Mouse (Mus musculus): ENCODE measurements around the gene Sbf1. TPM values are rescaled to one million over a fixed set of nuclear protein-coding genes. Genes with fewer than 3 reads are reported as not detected.

Sbf1 gene
- 100 and 139 TPM in 2 replicates for polyA plus RNA-seq (2021; fragmentation: Nextera tagmentation)
- long read RNA-seq, experiment 1, full-length matches to known transcripts = 2 of 24 reads
- long read RNA-seq, experiment 1, partial matches to known transcripts = 20 of 24 reads
- long read RNA-seq, experiment 1, other reads (novel, unspliced or antisense) = 2 of 24 reads
- long read RNA-seq, experiment 2, full-length matches to known transcripts = 19 of 75 reads
- long read RNA-seq, experiment 2, partial matches to known transcripts = 45 of 75 reads
- long read RNA-seq, experiment 2, other reads (novel, unspliced or antisense) = 11 of 75 reads

DNA sequence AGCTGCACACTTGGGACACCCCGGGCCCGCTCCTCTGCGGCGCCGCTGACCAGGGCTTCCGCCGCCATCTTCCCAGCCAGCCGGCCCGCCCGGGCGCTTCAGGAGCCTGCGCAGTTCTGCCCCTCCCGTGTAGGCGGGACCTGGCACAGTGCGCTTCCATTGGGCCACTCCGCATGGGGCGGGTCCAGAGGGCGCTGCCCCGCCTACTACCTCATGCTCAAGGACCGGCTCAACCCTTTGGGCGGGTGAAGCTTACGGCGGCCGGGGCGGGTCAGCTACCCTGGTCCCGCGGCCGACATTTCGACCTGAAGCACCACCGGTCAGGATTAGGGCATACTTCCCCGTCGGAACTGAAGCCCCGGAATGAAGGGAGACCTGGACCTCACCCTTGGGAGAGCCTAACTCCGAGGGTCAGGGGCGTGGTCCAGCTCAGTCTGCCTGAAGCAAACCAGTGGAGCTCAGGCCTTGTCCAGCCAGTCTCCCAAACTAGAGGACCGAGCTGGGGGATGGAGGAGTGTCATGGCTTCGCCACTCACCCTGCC lies at the start of gene Sbf1:
Sbf1 (minus strand) TSS at position 122 of the 542 bp plus-strand sequence.

DNA sequence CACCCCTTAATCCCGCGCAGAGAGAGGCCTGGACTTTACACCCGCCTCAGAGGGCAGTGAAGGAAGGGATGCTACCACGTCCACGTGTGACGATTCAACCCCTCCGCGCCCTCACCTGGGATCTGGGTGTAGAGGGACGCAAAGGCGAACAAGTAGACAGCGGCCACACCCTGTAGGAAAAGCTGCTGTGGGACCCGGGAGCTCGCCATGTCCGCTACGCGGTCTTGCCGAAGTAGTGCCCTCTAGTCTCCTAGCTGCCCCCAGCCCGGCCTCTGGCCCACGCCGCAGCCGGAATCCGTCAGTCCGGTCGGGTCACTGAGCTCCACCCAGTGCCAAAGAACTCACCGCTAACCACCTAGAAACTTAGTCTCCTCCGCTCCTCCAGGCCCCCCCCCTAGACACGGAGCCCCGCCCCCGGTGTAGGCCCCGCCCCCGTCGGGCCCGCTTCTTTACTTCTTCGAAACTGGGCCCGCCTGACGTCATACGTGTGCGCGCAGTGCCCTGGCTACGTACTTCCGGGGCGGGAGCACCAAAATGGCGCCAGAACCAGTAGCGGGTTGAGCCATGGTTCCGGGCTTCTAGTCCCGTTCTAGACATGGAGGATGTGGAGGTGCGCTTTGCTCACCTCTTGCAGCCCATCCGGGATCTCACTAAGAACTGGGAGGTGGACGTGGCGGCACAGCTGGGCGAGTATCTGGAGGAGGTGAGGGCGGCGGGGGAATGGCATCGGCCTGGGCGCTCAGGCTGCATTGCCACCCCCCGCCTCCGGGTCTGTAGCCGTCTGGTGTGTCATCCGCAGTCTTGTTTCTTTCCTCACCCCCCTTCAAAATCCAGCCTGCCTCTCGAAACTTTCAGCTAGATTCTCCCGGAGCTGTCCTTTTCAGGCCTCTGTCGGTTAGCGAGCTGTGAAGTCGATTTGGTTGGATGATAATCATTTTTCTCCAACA lies 40.4 kb upstream of the Sbf1 start, which contains the start of the genes Lmf2 and Ncaph2:
Lmf2 (minus strand) TSS at position 419 of the 947 bp plus-strand sequence.
Ncaph2 (plus strand) TSS at position 479 of the 947 bp plus-strand sequence.

DNA sequence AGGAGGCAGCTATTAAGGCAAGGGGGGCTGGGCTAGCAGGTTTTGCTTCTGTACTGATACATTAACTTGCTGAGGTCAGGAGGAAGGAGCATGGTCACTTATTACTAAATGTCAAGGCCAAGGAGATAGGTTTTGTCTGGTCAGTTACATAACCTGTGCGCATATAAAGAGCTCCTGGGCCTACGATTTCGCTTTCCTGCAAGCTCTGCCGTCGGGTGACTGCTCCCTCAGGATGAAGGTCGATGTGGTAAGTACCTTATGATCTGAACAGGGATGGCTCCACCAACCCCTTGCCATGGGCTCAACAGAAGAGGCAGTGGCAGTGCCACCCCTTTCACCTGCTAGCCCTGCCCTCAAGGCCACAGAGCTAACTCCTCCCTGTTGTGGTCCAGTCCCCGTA lies 19.2 kb upstream of the Sbf1 start, which contains the start of gene Miox:
Miox (plus strand) TSS at position 128 of the 400 bp plus-strand sequence.

DNA sequence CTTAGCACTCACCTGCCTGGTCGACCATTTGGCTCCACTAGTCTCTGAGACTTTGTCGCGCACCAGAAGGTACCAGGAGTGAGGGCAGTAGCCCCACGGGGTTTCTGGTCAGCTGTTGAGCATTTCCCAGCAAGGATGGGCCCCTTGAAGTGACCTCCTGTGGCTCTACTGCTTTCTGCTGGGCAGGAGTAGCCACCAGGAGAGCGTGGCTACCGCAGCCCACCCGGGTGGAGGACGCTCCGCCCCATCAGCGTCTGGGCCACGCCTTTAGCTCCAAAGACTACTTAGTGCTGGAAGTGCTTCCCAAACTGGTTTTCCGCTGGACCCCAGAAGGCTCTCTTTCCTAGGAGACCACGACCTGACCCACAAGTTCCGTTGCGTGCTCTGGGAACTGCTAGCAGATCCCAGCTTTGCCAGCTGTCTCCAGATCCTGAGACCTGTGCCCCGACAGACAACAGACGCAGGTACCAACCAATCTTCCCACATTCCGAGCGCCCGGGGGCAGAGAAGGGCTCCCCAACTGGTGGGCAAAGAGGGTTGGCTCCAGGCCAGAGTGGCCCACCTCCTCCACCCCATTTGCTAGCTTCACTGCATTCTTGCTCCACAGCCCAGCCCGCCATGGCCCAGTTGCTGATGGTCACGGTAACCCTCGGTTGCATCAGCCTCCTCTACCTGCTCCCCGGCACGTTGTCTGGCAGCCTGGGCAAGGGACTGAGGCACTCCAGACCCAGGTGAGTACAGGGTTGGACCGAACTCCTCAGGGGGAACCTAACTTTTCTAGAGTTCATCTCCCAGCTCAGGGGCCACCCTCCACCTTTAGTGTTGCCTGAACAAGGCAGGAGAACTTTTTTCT lies 7.8 kb upstream of the Sbf1 start, which contains the start of gene Adm2:
Adm2 (plus strand) TSS at position 51 of the 853 bp plus-strand sequence.

Small RNAs within 50 kb of the gene (microRNA-seq; reads per million reads assigned to microRNA genes)
- 7.7 reads per million, percentile 27 among the genes with 10 or more reads in this experiment for gene Mir6959

Other genes starting within 250 kb of the Sbf1 start
- gene Trabd, start 240.2 kb downstream of the Sbf1 start, polyA plus RNA-seq (2021; fragmentation: Nextera tagmentation) = 9.3 and 10.5 TPM in 2 replicates
- 20.8 and 28.2 TPM in 2 replicates for gene Selenoo, start 226.2 kb downstream of the Sbf1 start, polyA plus RNA-seq (2021; fragmentation: Nextera tagmentation)
- 2.8 and 2.9 TPM in 2 replicates for gene Tubgcp6, start 192.2 kb downstream of the Sbf1 start, polyA plus RNA-seq (2021; fragmentation: Nextera tagmentation)
- gene Hdac10, start 186.6 kb downstream of the Sbf1 start, polyA plus RNA-seq (2021; fragmentation: Nextera tagmentation) = 4.4 and 4.5 TPM in 2 replicates
- gene Mapk12, start 174.6 kb downstream of the Sbf1 start, polyA plus RNA-seq (2021; fragmentation: Nextera tagmentation) = 2.2 and 2.5 TPM in 2 replicates
- gene Mapk11, start 165.7 kb downstream of the Sbf1 start, polyA plus RNA-seq (2021; fragmentation: Nextera tagmentation) = 7.8 and 10.5 TPM in 2 replicates
- gene Plxnb2, start 134.5 kb downstream of the Sbf1 start, polyA plus RNA-seq (2021; fragmentation: Nextera tagmentation) = 17.0 and 24.8 TPM in 2 replicates
- gene Dennd6b, start 118.8 kb downstream of the Sbf1 start, polyA plus RNA-seq (2021; fragmentation: Nextera tagmentation) = 11.3 and 11.9 TPM in 2 replicates
- 91.7 and 92.3 TPM in 2 replicates for gene Ppp6r2, start 103.8 kb downstream of the Sbf1 start, polyA plus RNA-seq (2021; fragmentation: Nextera tagmentation)
- not detected in 2 replicates for gene Adm2, start 7.4 kb upstream of the Sbf1 start, polyA plus RNA-seq (2021; fragmentation: Nextera tagmentation)
- not detected in 2 replicates for gene Miox, start 19.1 kb upstream of the Sbf1 start, polyA plus RNA-seq (2021; fragmentation: Nextera tagmentation)
- 9.0 and 10.3 TPM in 2 replicates for gene Lmf2, start 40.3 kb upstream of the Sbf1 start, polyA plus RNA-seq (2021; fragmentation: Nextera tagmentation)
- gene Ncaph2, start 40.4 kb upstream of the Sbf1 start, polyA plus RNA-seq (2021; fragmentation: Nextera tagmentation) = 68.4 and 73.8 TPM in 2 replicates
- gene Sco2, start 58.5 kb upstream of the Sbf1 start, polyA plus RNA-seq (2021; fragmentation: Nextera tagmentation) = 53.7 and 59.4 TPM in 2 replicates
- 5.7 and 7.5 TPM in 2 replicates for gene Tymp, start 61.7 kb upstream of the Sbf1 start, polyA plus RNA-seq (2021; fragmentation: Nextera tagmentation)
- gene Odf3b, start 64.0 kb upstream of the Sbf1 start, polyA plus RNA-seq (2021; fragmentation: Nextera tagmentation) = 4.6 and 7.3 TPM in 2 replicates
- 0.18 and 0.36 TPM in 2 replicates for gene Klhdc7b, start 69.6 kb upstream of the Sbf1 start, polyA plus RNA-seq (2021; fragmentation: Nextera tagmentation)
- not detected in 2 replicates for gene Syce3, start 95.2 kb upstream of the Sbf1 start, polyA plus RNA-seq (2021; fragmentation: Nextera tagmentation)
- gene Cpt1b, start 110.6 kb upstream of the Sbf1 start, polyA plus RNA-seq (2021; fragmentation: Nextera tagmentation) = 0.16 and 0.46 TPM in 2 replicates
- gene C730034F03Rik, start 114.3 kb upstream of the Sbf1 start, polyA plus RNA-seq (2021; fragmentation: Nextera tagmentation) = 2.9 and 3.1 TPM in 2 replicates
- not detected in 2 replicates for gene Gm44502, start 114.4 kb upstream of the Sbf1 start, polyA plus RNA-seq (2021; fragmentation: Nextera tagmentation)
- gene Chkb, start 114.6 kb upstream of the Sbf1 start, polyA plus RNA-seq (2021; fragmentation: Nextera tagmentation) = 26.6 and 31.1 TPM in 2 replicates
- gene Mapk8ip2, start 138.6 kb upstream of the Sbf1 start, polyA plus RNA-seq (2021; fragmentation: Nextera tagmentation) = 48.0 and 53.4 TPM in 2 replicates
- gene Arsa, start 162.1 kb upstream of the Sbf1 start, polyA plus RNA-seq (2021; fragmentation: Nextera tagmentation) = 20.7 and 22.6 TPM in 2 replicates
- gene Shank3, start 184.3 kb upstream of the Sbf1 start, polyA plus RNA-seq (2021; fragmentation: Nextera tagmentation) = 3.9 and 5.5 TPM in 2 replicates

All from layer of hippocampus, adult 6 months (tissue).